Mouse (Mus musculus) lung, embryonic 15.5 days (tissue): ENCODE measurements around the gene Gm20390. TPM values are rescaled to one million over a fixed set of nuclear protein-coding genes. Genes with fewer than 3 reads are reported as not detected.

Experiments used
- ATAC-seq: fragments of 200-750 bp; cut with Nextera tagmentation; 2 replicates; pipeline ENCODE4 v1.8.0; 2017; ENCODE audit warnings: moderate number of reproducible peaks, borderline replicate concordance; ENCODE audit not compliant: low FRiP score, low TSS enrichment; ENCODE audit errors: extremely low read depth
- H3K27ac ChIP-seq: fragments of 300-500 bp; sonication (generic); 2 replicates; pipeline ENCODE4 v1.5.1; 2015; ENCODE audit warnings: moderate library complexity, mild to moderate bottlenecking, inconsistent platforms
- H3K27me3 ChIP-seq: fragments of 300-500 bp; sonication (generic); 2 replicates; pipeline ENCODE4 v1.6.1; 2015; ENCODE audit warnings: inconsistent platforms
- H3K36me3 ChIP-seq: fragments of 300-500 bp; sonication (generic); 2 replicates; pipeline ENCODE4 v1.6.1; 2015; ENCODE audit warnings: inconsistent platforms
- H3K4me1 ChIP-seq: fragments of 300-500 bp; sonication (generic); 2 replicates; pipeline ENCODE4 v1.6.1; 2015; ENCODE audit warnings: inconsistent platforms
- H3K4me2 ChIP-seq: fragments of 300-500 bp; sonication (generic); 2 replicates; pipeline ENCODE4 v1.6.1; 2015; ENCODE audit warnings: inconsistent platforms, mild to moderate bottlenecking, moderate library complexity
- H3K4me3 ChIP-seq: fragments of 300-500 bp; sonication (generic); 2 replicates; pipeline ENCODE4 v1.5.1; 2015; ENCODE audit warnings: mild to moderate bottlenecking, inconsistent platforms
- H3K9ac ChIP-seq: fragments of 300-500 bp; sonication (generic); 2 replicates; pipeline ENCODE4 v1.6.1; 2015; ENCODE audit warnings: inconsistent platforms
- H3K9me3 ChIP-seq: fragments of 300-500 bp; sonication (generic); 2 replicates; pipeline ENCODE4 v1.6.1; 2016; ENCODE audit warnings: inconsistent platforms
- WGBS: fragments of 180-500 bp; shearing (Covaris S2); methylation state at CpG from one replicate; pipeline ENCODE4 v1.1.7; 2015; 5-methylcytosine and 5-hydroxymethylcytosine counted together
- polyA plus RNA-seq: library from polyadenylated mRNA; unstranded; fragments of >200 nt; fragmentation: Nextera tagmentation; extraction: Ambion mirVana; gene quantifications from 2 replicates; pipeline ENCODE4 v1.2.1, GENCODE M21; 2015

The Gm20390 gene
- polyA plus RNA-seq, 1 experiment from 2014 or later = 379 TPM

GRCm38 (mm10) chr11:93987026-93987425 lies 18.9 kb upstream of the Gm20390 start:
- no peaks in the 10 kb centered on the region for H3K27me3 ChIP-seq
- WGBS = 80% methylated on average over 4 of the region's 4 CpGs
- H3K36me3 ChIP-seq = no peaks in the 10 kb centered on the region
- no peaks in the 10 kb centered on the region for H3K9me3 ChIP-seq
- no peak overlapping the region for H3K4me2 ChIP-seq
- no peak overlapping the region for H3K4me3 ChIP-seq
- H3K9ac ChIP-seq = no peak overlapping the region
- ATAC-seq = no peak
- peak overlapping the region; percentile 74; the same call in 1 of the 2 replicates for H3K27ac ChIP-seq
- peaks cover 10% of the 10 kb centered on the region; the same call in 1 of the 2 replicates for H3K4me1 ChIP-seq

GRCm38 (mm10) chr11:93986298-93986697 lies 18.2 kb upstream of the Gm20390 start:
- ATAC-seq = no peak
- Histone ChIP-seq H3K27ac (no peak overlapping the region), H3K36me3 (no peaks in the 10 kb centered on the region), H3K9ac (no peak overlapping the region), H3K4me3 (no peak overlapping the region), H3K4me2 (no peak overlapping the region), H3K27me3 (no peaks in the 10 kb centered on the region), H3K4me1 (peaks cover 10% of the 10 kb centered on the region; the same call in 1 of the 2 replicates), H3K9me3 (no peaks in the 10 kb centered on the region)

DNA sequence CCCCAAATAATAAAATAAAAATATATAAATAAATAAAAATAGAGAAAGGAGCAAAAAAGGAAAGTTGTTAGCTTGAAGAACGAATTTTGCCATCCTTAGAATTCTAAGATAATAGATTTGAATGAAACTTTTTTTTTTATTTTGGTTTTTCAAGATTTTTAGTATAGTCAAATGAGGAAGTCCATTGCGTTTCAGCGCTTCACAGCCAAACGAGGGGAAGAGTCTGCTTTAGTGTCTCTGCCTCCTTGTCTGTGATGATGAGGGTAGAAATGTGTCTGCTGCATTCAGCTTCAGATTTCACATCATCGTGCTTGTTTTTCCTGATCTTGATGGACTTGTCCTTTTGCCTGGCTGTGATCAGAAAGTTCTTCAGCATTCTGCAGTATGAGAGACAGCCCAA lies 17.2 kb upstream of the Gm20390 start:
- no peak overlapping the region for H3K4me2 ChIP-seq
- no peaks in the 10 kb centered on the region for H3K9me3 ChIP-seq
- no peak overlapping the region for H3K9ac ChIP-seq
- WGBS = 81% methylated on average over 5 of the region's 5 CpGs
- H3K4me3 ChIP-seq = no peak overlapping the region
- H3K27ac ChIP-seq = no peak overlapping the region
- H3K4me1 ChIP-seq = peaks cover 10% of the 10 kb centered on the region; the same call in 1 of the 2 replicates
- no peak for ATAC-seq
- H3K27me3 ChIP-seq = no peaks in the 10 kb centered on the region
- H3K36me3 ChIP-seq = no peaks in the 10 kb centered on the region

- Histone ChIP-seq H3K4me1 (peaks cover 10% of the 10 kb centered on the region; the same call in 1 of the 2 replicates), H3K36me3 (no peaks in the 10 kb centered on the region), H3K27ac (no peak overlapping the region), H3K4me3 (no peak overlapping the region), H3K27me3 (no peaks in the 10 kb centered on the region), H3K9me3 (no peaks in the 10 kb centered on the region), H3K9ac (no peak overlapping the region), H3K4me2 (no peak overlapping the region)
- WGBS = 92% methylated on average over 3 of the region's 3 CpGs
- ATAC-seq = no peak
Measured at GRCm38 (mm10) chr11:93984619-93985018, 16.5 kb upstream of the Gm20390 start.

- Histone ChIP-seq H3K36me3 (no peaks in the 10 kb centered on the region), H3K9ac (no peak overlapping the region), H3K4me1 (no peaks in the 10 kb centered on the region), H3K27ac (no peak overlapping the region), H3K27me3 (no peaks in the 10 kb centered on the region), H3K9me3 (no peaks in the 10 kb centered on the region), H3K4me3 (no peak overlapping the region), H3K4me2 (no peak overlapping the region)
- ATAC-seq = no peak
- 41% methylated on average over 6 of the region's 6 CpGs for WGBS
Measured at GRCm38 (mm10) chr11:93979502-93980049, 11.5 kb upstream of the Gm20390 start.

DNA sequence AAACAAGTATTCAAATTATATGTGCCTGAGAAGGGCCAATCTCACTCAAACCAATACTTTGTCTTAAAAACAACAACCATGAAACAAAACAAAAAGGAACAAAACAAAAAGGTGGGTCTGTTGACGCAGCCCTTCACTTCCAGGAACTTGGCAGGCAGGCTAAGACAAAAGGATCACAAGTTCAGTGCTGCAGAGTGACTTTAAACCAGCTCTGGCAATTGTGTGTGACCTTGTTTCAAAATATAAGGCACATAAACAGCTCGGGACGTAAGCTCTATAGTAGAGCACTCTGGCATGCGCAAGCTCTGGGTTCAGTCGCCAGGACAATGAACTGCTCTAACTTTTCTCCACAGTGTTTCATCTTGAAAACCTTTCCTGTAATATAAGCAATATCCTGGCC lies 4.9 kb upstream of the Gm20390 start:
- WGBS = 86% methylated on average over 5 of the region's 5 CpGs
- ATAC-seq = no peak
- H3K4me2 ChIP-seq = no peak overlapping the region
- H3K27ac ChIP-seq = no peak overlapping the region
- no peak overlapping the region for H3K4me3 ChIP-seq
- H3K9ac ChIP-seq = no peak overlapping the region
- H3K36me3 ChIP-seq = no peaks in the 10 kb centered on the region
- no peaks in the 10 kb centered on the region for H3K9me3 ChIP-seq
- 0 out of 2 replicates have a peak, but pooled peaks cover 5% of the 10 kb centered on the region for H3K4me1 ChIP-seq
- H3K27me3 ChIP-seq = no peaks in the 10 kb centered on the region

DNA sequence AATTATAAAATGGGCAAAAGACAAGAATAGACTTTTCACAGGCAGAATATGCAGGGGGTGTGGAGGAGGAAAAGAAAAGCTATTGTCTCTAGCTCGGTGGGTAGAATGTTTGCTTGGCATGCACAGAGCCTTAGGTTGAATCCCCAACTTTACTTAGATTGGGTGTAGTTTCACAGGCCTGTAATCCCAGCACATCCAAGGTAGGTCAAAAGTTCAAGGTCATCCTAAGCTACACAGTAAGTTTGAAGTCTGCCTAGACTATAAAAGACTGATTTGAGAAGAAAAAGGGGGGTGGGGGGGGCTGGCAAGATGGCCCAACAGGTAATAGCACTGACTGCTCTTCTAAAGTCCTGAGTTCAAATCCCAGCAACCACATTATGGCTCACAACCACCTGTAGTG lies 1.7 kb upstream of the Gm20390 start:
- H3K9me3 ChIP-seq = no peaks in the 10 kb centered on the region
- ATAC-seq = no peak
- WGBS = 69% methylated on average over 1 of the region's 1 CpGs
- H3K36me3 ChIP-seq = peaks cover 13% of the 10 kb centered on the region; the same call in 1 of the 2 replicates
- no peak overlapping the region for H3K9ac ChIP-seq
- no peak overlapping the region for H3K4me3 ChIP-seq
- H3K4me2 ChIP-seq = no peak overlapping the region
- H3K4me1 ChIP-seq = peaks cover 15% of the 10 kb centered on the region
- no peaks in the 10 kb centered on the region for H3K27me3 ChIP-seq
- H3K27ac ChIP-seq = no peak overlapping the region

- Histone ChIP-seq H3K4me1 (peaks cover 15% of the 10 kb centered on the region), H3K27ac (no peak overlapping the region), H3K36me3 (peaks cover 19% of the 10 kb centered on the region), H3K4me2 (no peak overlapping the region), H3K4me3 (no peak overlapping the region), H3K27me3 (no peaks in the 10 kb centered on the region), H3K9ac (no peak overlapping the region; the same call in 1 of the 2 replicates), H3K9me3 (no peaks in the 10 kb centered on the region)
- WGBS = 90% methylated on average over 6 of the region's 6 CpGs
- ATAC-seq = no peak
Measured at GRCm38 (mm10) chr11:93969171-93969570, 1.1 kb upstream of the Gm20390 start.

- peaks cover 23% of the 10 kb centered on the region for H3K36me3 ChIP-seq
- peak overlapping the region; percentile 65 for H3K4me2 ChIP-seq
- WGBS = 39% methylated on average over 6 of the region's 6 CpGs
- no peaks in the 10 kb centered on the region for H3K27me3 ChIP-seq
- no peaks in the 10 kb centered on the region for H3K9me3 ChIP-seq
- peaks cover 15% of the 10 kb centered on the region for H3K4me1 ChIP-seq
- H3K9ac ChIP-seq = no peak overlapping the region; the same call in 1 of the 2 replicates
- no peak for ATAC-seq
- H3K4me3 ChIP-seq = peak overlapping the region; percentile 68
- no peak overlapping the region for H3K27ac ChIP-seq
Measured at GRCm38 (mm10) chr11:93968848-93969128, 695 bp upstream of the Gm20390 start.

DNA sequence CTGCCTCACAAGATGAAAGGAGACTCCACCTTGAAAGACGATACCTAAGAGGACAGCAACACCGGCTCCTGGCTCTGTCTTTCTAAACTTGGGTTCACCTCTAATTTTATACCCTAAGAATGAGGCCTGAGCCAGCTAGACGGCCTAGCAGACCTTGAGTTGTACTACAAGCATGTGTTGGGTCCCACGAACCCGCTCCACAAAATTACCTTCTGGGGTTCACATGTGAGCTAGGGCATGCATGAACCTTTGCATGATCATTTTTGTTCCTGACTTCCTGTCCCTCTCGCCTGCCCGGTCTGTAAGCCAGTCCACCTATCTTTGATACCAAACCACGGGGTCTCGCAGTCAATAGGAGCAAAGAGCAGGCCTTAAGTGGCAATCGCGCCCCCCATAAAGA lies 712 bp downstream of the Gm20390 start:
- ATAC-seq = no peak
- Histone ChIP-seq H3K27ac (peak overlapping the region; percentile 45; the same call in 1 of the 2 replicates), H3K9me3 (no peaks in the 10 kb centered on the region), H3K4me1 (peaks cover 15% of the 10 kb centered on the region), H3K27me3 (no peaks in the 10 kb centered on the region), H3K4me3 (peak overlapping the region; percentile 68), H3K9ac (peak overlapping the region; percentile 70), H3K36me3 (peaks cover 34% of the 10 kb centered on the region), H3K4me2 (peak overlapping the region; percentile 65)
- 2% methylated on average over 11 of the region's 11 CpGs for WGBS

DNA sequence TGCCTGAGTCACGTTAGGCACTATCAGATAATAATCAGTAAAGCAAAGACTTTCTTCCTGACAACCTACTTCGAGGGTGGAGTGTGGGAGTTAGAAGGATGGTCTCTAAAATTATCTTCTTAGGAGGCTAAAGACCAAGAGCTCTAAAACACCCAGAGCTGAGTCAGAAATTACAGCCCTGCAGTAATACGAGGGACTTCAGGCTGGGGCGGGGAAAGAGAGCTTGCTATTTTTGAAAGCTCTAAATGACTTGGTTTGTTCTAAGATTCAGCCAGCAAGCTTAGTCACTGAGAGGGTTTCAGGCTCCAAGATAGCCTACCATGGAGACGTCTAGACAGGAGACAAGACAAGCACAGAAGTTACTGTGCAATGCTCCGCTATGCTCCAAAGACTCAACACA lies 2.7 kb downstream of the Gm20390 start:
- no peak overlapping the region for H3K9ac ChIP-seq
- WGBS = 92% methylated on average over 6 of the region's 6 CpGs
- peaks cover 51% of the 10 kb centered on the region for H3K36me3 ChIP-seq
- no peaks in the 10 kb centered on the region for H3K27me3 ChIP-seq
- H3K4me1 ChIP-seq = peaks cover 15% of the 10 kb centered on the region
- H3K4me2 ChIP-seq = no peak overlapping the region
- ATAC-seq = no peak
- no peak overlapping the region for H3K27ac ChIP-seq
- no peaks in the 10 kb centered on the region for H3K9me3 ChIP-seq
- no peak overlapping the region for H3K4me3 ChIP-seq

DNA sequence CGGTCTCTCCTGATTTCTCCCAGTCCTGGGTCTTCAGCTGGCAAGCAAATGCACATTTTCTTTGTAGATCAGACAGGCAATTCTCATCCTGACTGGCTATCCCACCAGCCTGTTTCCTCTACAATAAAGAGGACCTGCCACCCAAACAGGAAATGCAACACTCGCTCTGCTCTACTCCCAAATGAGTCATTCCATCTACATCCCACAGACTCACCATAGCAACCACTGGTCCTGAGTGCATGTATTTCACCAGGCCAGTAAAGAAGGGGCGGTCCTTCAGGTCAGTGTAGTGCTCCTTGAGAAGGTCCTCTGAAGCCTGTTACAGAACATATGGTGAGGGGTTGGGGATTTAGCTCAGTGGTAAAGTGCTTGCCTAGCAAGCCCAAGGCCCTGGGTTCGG lies 5.1 kb downstream of the Gm20390 start:
- Histone ChIP-seq H3K9ac (no peak overlapping the region), H3K36me3 (peaks cover 72% of the 10 kb centered on the region), H3K4me2 (no peak overlapping the region), H3K27me3 (no peaks in the 10 kb centered on the region), H3K4me1 (peaks cover 10% of the 10 kb centered on the region), H3K9me3 (no peaks in the 10 kb centered on the region), H3K4me3 (no peak overlapping the region), H3K27ac (no peak overlapping the region)
- 86% methylated on average over 4 of the region's 4 CpGs for WGBS
- no peak for ATAC-seq

DNA sequence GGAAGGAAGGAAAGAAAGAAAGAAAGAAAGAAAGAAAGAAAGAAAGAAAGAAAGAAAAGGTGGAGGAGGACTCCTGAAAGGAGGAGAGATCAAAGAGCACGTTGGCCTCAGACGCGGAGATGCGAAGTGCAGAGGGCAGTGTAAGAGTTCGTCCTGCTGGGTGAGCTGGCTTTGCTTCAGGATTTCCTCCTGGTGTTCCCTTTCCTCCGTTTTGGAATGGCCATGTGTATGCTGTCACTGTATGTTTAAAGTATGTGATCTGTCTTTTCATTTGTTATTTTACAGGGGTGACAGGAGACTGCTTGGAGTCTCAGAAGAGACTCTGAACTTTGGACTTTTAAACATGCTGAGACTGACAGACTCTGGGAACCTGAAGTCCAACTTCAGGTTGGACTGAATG lies 6.6 kb downstream of the Gm20390 start:
- Histone ChIP-seq H3K27ac (no peak overlapping the region), H3K36me3 (peaks cover 77% of the 10 kb centered on the region)

More for the DNA sequence above, 6.6 kb downstream of the Gm20390 start:
- H3K4me3 ChIP-seq = no peak overlapping the region
- no peak overlapping the region for H3K9ac ChIP-seq
- 82% methylated on average over 6 of the region's 6 CpGs for WGBS
- H3K9me3 ChIP-seq = no peaks in the 10 kb centered on the region
- H3K4me2 ChIP-seq = no peak overlapping the region
- H3K27me3 ChIP-seq = no peaks in the 10 kb centered on the region
- no peak for ATAC-seq
- peaks cover 4% of the 10 kb centered on the region for H3K4me1 ChIP-seq
